Mouse (Mus musculus) embryonic facial prominence, embryonic 11.5 days (tissue): ENCODE results near the gene Crtc3. TPM values are rescaled to one million over a fixed set of nuclear protein-coding genes. Genes with fewer than 3 reads are reported as not detected.

ENCODE experiments used
- ATAC-seq: fragments of 200-750 bp; cut with Nextera tagmentation; replicated peaks from 2 replicates; pipeline ENCODE4 v1.8.0; 2017; ENCODE audit warnings: low read depth; ENCODE audit not compliant: insufficient number of reproducible peaks, low FRiP score, low TSS enrichment
- DNase-seq: peaks from one replicate; pipeline ENCODE4 v3.0.0-alpha.2; 2015; ENCODE audit warnings: low spot score
- H3K27ac ChIP-seq: fragments of 300-500 bp; sonication (generic); replicated peaks from 2 replicates; pipeline ENCODE4 v1.5.1; 2014; ENCODE audit warnings: mild to moderate bottlenecking, low read depth, low read length, control low read depth
- H3K27me3 ChIP-seq: fragments of 300-500 bp; sonication (generic); 2 replicates; pipeline ENCODE4 v1.6.1; 2014; ENCODE audit warnings: mild to moderate bottlenecking, low read length, moderate library complexity, mixed read lengths; ENCODE audit not compliant: control insufficient read depth, insufficient read depth
- H3K36me3 ChIP-seq: fragments of 300-500 bp; sonication (generic); replicated peaks from 2 replicates; pipeline ENCODE4 v1.6.1; 2014; ENCODE audit warnings: low read depth, mild to moderate bottlenecking, low read length, moderate library complexity, mixed read lengths; ENCODE audit not compliant: control insufficient read depth, insufficient read depth
- H3K4me1 ChIP-seq: fragments of 300-500 bp; sonication (generic); 2 replicates; pipeline ENCODE4 v1.6.1; 2014; ENCODE audit warnings: low read length, mixed read lengths; ENCODE audit not compliant: control insufficient read depth, insufficient read depth
- H3K4me2 ChIP-seq: fragments of 300-500 bp; sonication (generic); 2 replicates; pipeline ENCODE4 v1.6.1; 2014; ENCODE audit warnings: low read depth, mild to moderate bottlenecking, control low read depth, low read length, moderate library complexity
- H3K4me3 ChIP-seq: fragments of 300-500 bp; sonication (generic); 2 replicates; pipeline ENCODE4 v1.5.1; 2014; ENCODE audit warnings: low read depth, low read length, control low read depth
- H3K9ac ChIP-seq: fragments of 300-500 bp; sonication (generic); replicated peaks from 2 replicates; pipeline ENCODE4 v1.6.1; 2014; ENCODE audit warnings: mild to moderate bottlenecking, control low read depth, low read length
- H3K9me3 ChIP-seq: fragments of 300-500 bp; sonication (generic); replicated peaks from 2 replicates; pipeline ENCODE4 v1.6.1; 2016; ENCODE audit warnings: mild to moderate bottlenecking, low read length, inconsistent platforms, mixed read lengths; ENCODE audit not compliant: control insufficient read depth
- WGBS: fragments of 180-500 bp; shearing (Covaris S2); extraction: QIAGEN DNeasy Blood & Tissue Kit; methylation state at CpG from one replicate; pipeline ENCODE4 v1.1.7; 2014; 5-methylcytosine and 5-hydroxymethylcytosine counted together
- polyA plus RNA-seq: library from polyadenylated mRNA; unstranded; fragments of >200 nt; fragmentation: Nextera tagmentation; extraction: Ambion mirVana; gene quantifications from 2 replicates; pipeline ENCODE4 v1.2.1, GENCODE M21; 2014

The Crtc3 gene
- polyA plus RNA-seq, 1 experiment from 2014 or later = 8.4 TPM

- WGBS = 19% methylated on average over 10 of the region's 10 CpGs
- Histone ChIP-seq H3K4me3 (no peak overlapping the region), H3K27ac (no peak overlapping the region), H3K27me3 (no peaks in the 10 kb centered on the region), H3K9ac (peak overlapping the region; percentile 44), H3K36me3 (no peaks in the 10 kb centered on the region; the same call in 1 of the 2 replicates), H3K9me3 (no peaks in the 10 kb centered on the region), H3K4me2 (peak overlapping the region; percentile 39), H3K4me1 (peaks cover 8% of the 10 kb centered on the region)
- ATAC-seq = peak; percentile 16; the same call in 1 of the 2 replicates
- peak; percentile 35 for DNase-seq
These were observed 101.0 kb downstream of the Crtc3 start for GRCm38 (mm10) chr7:80587684-80588083.

DNA sequence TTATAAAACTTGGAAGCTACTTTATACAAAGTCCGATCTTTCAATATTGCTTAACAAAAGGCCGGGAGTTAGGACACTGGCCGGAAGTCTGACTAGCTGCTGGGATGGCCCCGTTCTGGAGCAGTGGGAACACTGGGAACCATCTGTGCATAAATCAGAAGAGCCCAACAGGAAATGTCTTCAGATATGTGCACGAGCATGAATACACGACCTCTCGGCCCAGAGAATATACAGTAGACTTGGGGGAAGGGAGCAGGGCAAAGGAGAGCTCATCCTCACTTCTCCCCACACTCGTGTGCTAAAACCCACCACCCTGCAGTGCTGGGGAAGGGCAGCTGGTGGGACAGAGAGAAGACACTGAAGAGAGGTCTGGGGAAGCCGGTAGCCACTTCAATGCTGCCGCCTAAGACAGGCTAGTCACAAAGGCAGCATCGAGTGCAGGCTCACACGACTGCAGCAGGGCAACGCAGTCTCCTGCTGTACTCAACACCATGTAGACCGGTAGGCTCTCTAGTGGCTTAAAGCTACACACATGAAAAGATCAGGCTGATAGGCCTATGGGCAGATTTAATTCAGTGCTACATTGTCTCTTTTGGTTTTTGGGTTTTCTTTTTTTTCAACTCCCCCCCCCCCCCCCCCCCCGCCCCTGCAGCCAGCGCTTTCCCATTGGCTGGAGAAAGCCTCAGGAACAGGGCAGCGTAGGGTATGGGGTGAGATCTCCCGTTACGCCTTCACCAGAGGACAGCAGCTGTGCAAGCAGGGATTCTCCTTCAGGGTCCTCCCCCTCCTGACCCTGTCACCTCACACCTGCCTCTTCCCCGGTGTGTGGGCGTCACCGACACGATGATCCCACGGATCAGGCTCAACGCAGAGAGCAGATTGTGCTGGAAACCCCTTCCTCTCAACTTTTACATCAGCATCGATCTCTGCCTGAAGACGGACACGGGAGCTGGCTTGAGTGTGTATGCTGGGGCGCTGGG lies 101.7 kb downstream of the Crtc3 start:
- H3K9me3 ChIP-seq = no peaks in the 10 kb centered on the region
- peak; percentile 50 for DNase-seq
- no peak overlapping the region for H3K4me3 ChIP-seq
- ATAC-seq = peak; percentile 63; the same call in 1 of the 2 replicates
- H3K9ac ChIP-seq = peak overlapping the region; percentile 44
- H3K27ac ChIP-seq = no peak overlapping the region
- H3K36me3 ChIP-seq = no peaks in the 10 kb centered on the region; the same call in 1 of the 2 replicates
- H3K4me1 ChIP-seq = peaks cover 8% of the 10 kb centered on the region
- 27% methylated on average over 28 of the region's 29 CpGs for WGBS
- H3K27me3 ChIP-seq = no peaks in the 10 kb centered on the region
- H3K4me2 ChIP-seq = peak overlapping the region; percentile 39

GRCm38 (mm10) chr7:80586161-80586560 lies 102.5 kb downstream of the Crtc3 start:
- Histone ChIP-seq H3K27ac (no peak overlapping the region), H3K4me1 (peaks cover 8% of the 10 kb centered on the region), H3K4me2 (no peak overlapping the region), H3K27me3 (no peaks in the 10 kb centered on the region), H3K36me3 (no peaks in the 10 kb centered on the region; the same call in 1 of the 2 replicates), H3K9me3 (no peaks in the 10 kb centered on the region), H3K9ac (no peak overlapping the region), H3K4me3 (no peak overlapping the region)
- WGBS = 52% methylated on average over 4 of the region's 4 CpGs
- ATAC-seq = no peak; the same call in 1 of the 2 replicates
- no peak for DNase-seq

- no peaks in the 10 kb centered on the region; the same call in 1 of the 2 replicates for H3K36me3 ChIP-seq
- 83% methylated on average over 9 of the region's 9 CpGs for WGBS
- H3K4me1 ChIP-seq = peaks cover 8% of the 10 kb centered on the region
- no peaks in the 10 kb centered on the region for H3K27me3 ChIP-seq
- H3K9me3 ChIP-seq = no peaks in the 10 kb centered on the region
- no peak overlapping the region for H3K9ac ChIP-seq
- H3K27ac ChIP-seq = no peak overlapping the region
- H3K4me2 ChIP-seq = no peak overlapping the region
- H3K4me3 ChIP-seq = no peak overlapping the region
- ATAC-seq (no peak), DNase-seq (no peak)
These were observed 103.3 kb downstream of the Crtc3 start for GRCm38 (mm10) chr7:80585380-80585779.

GRCm38 (mm10) chr7:80583981-80584380 lies 104.7 kb downstream of the Crtc3 start:
- 27% methylated on average over 6 of the region's 6 CpGs for WGBS
- DNase-seq (peak; percentile 73), ATAC-seq (no peak)

GRCm38 (mm10) chr7:80582821-80583451 lies 105.7 kb downstream of the Crtc3 start:
- Histone ChIP-seq H3K9me3 (no peaks in the 10 kb centered on the region), H3K4me1 (peaks cover 8% of the 10 kb centered on the region), H3K4me3 (no peak overlapping the region), H3K9ac (no peak overlapping the region), H3K27ac (no peak overlapping the region), H3K36me3 (no peaks in the 10 kb centered on the region), H3K4me2 (no peak overlapping the region), H3K27me3 (no peaks in the 10 kb centered on the region)
- ATAC-seq = no peak
- peak; percentile 14 for DNase-seq
- 71% methylated on average over 20 of the region's 20 CpGs for WGBS

More at GRCm38 (mm10) chr7:80583981-80584380, 104.7 kb downstream of the Crtc3 start:
- Histone ChIP-seq H3K27me3 (no peaks in the 10 kb centered on the region), H3K27ac (no peak overlapping the region), H3K9ac (no peak overlapping the region), H3K4me3 (no peak overlapping the region), H3K4me1 (peaks cover 8% of the 10 kb centered on the region), H3K9me3 (no peaks in the 10 kb centered on the region), H3K4me2 (no peak overlapping the region), H3K36me3 (no peaks in the 10 kb centered on the region)

- DNase-seq (peak; percentile 17), ATAC-seq (no peak)
- H3K27me3 ChIP-seq = no peaks in the 10 kb centered on the region
- WGBS = 29% methylated on average over 6 of the region's 6 CpGs
- no peak overlapping the region for H3K4me2 ChIP-seq
- no peak overlapping the region for H3K4me3 ChIP-seq
- no peak overlapping the region for H3K9ac ChIP-seq
- no peaks in the 10 kb centered on the region for H3K9me3 ChIP-seq
- H3K36me3 ChIP-seq = no peaks in the 10 kb centered on the region
- no peaks in the 10 kb centered on the region for H3K4me1 ChIP-seq
- H3K27ac ChIP-seq = no peak overlapping the region
These were observed 108.3 kb downstream of the Crtc3 start for GRCm38 (mm10) chr7:80580368-80580767.
